Mouse (Mus musculus) skeletal muscle tissue, adult 2 months (tissue): ENCODE measurements around the gene Mau2.
A peak's percentile ranks its signal among the peaks of the same experiment; 100 is the strongest.
"Not testable (repeated sequence)": the region's sequence is repeated elsewhere in the genome, so short reads cannot be mapped to it uniquely, and the experiment has no call there.

Experiments
- DNase-seq: peaks from one replicate; pipeline ENCODE4 v3.0.0-alpha.2; 2012; ENCODE audit warnings: low read depth, low spot score

The Mau2 gene

GRCm38 (mm10) chr8:70026151-70026550 lies 16.4 kb downstream of the Mau2 start:
- no peak for DNase-seq

DNA sequence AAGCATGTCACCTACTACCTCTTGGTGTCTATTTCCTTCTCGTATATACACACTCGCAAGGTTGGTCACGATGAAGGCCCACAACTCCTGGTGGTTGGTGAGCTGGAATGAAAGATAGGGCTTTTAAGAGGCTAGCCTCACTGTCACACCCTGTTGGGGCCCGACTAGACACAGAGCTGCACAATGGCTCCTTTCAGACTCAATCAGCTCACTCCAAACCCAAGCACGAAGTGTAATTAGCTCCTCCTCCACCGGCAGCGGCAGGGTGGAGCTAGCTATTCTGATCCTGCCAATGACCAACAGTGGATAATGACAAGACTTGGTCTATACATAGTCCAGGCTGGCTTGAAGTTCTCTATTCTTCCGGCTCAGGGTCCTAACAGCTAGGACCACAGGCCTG lies 18.9 kb downstream of the Mau2 start:
- no peak for DNase-seq

- no peak for DNase-seq
Measured at GRCm38 (mm10) chr8:70015017-70015416, 27.5 kb downstream of the Mau2 start.

GRCm38 (mm10) chr8:70012763-70013162 lies 29.8 kb downstream of the Mau2 start:
- no peak for DNase-seq

DNA sequence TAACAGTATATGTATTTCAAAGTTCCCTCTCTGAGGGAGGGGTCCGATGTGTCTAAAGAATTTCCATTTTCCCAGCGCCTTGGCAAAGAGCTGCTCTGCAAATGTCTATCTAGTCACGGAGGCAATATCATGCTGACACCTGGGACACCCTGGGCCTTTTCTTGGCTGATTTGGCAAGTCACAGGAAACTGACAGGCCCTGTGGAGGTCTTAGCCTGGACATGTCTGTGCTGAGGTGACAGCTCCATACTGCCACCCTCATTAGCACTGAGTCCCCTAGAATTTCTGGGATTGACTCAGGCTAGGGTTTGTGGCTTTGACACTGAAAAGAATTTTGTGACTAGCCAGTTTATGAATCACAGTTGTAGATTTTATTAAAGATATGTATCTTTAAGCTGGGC lies 30.2 kb downstream of the Mau2 start:
- no peak for DNase-seq

GRCm38 (mm10) chr8:70010796-70011195 lies 31.7 kb downstream of the Mau2 start:
- DNase-seq = not testable (repeated sequence)

- no peak for DNase-seq
Measured at GRCm38 (mm10) chr8:70005178-70005577, 37.4 kb downstream of the Mau2 start.

DNA sequence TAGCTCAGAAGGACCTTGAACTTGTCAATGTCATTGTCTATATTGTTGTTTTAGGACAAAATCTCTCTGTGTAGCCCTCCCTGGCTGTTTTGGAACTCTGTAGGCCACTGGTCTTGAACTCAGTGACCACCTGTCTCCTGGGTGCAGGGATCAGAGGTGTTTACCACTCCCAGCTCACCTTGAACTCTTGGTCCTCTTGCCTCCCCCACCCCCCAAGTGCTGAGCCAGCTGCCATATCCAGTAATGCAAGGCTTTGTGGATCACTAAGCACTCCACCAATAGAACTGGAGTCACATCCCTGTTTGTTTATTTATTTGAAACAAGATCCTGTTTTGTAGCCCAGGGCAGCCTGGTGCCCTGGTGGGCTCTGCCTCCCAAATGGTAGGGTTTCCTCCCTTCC lies 38.2 kb downstream of the Mau2 start:
- DNase-seq = no peak

DNA sequence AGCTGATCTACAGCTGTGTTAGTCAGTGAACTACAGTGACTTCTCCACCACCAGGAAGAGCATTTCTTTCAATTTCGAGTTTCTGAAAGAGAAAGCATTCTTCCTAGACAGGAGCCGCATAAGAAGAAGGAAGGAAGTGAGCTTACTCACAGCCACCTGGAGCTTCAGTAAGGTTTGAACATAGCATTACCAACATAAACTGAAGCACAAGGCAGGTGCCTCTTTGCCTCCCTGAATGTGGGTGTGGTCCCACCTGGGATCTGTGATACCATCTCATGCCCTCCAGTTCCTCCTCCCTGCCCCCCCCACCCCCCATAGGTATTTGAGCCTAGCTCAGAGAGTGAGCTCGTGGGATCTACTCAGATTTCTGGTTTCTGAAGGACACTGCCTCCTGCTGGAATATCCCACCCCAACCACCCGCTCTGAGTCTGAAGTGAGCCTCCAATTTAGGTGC lies 39.3 kb downstream of the Mau2 start:
- DNase-seq = no peak

DNA sequence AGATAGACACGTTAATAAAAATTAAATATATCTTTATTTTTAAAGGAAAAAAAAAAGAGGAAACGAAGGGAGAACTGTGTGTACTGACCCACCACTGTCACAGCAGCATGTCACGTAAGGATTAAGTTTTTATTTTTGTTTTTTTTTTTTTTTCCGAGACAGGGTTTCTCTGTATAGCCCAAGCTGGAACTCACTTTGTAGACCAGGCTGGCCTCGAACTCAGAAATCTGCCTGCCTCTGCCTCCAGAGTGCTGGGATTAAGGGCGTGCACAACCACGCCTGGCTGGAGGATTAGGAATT lies 40.7 kb downstream of the Mau2 start:
- DNase-seq = not testable (repeated sequence)

DNA sequence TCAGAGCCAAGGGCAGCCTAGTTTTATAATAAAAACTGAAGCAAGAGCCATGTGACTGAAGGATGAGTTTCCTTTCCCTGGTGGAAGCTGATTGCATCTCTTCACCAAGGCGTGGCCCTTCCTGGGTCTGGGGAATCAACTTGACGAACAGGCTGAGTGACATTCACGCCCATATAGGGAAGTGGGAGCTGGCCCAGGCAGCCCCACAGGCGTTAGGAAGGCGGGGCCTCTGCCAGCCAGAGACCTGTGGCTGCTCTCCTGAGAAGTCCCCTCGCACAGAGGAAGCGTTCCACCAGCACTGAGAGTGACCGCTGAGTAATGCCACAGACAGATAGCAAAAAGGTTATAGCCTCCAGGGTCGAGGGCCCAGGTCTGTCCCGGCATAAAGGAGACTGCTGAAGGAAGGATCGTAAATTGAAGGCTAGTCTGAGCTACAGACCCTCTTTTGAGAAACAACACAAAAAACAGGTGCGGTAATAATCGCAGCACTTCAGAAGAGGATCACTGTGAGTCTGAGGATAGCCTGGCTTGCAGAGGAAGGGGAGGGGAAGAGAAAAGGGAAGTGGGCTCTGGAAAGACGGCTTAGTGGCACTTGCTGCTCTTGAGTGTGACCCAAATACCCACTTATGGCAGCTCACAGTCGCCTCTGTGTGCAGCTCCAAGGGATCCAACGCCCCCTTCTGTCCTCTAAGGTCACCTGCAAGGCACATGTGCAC lies 41.2 kb downstream of the Mau2 start:
- peak; percentile 72 for DNase-seq

DNA sequence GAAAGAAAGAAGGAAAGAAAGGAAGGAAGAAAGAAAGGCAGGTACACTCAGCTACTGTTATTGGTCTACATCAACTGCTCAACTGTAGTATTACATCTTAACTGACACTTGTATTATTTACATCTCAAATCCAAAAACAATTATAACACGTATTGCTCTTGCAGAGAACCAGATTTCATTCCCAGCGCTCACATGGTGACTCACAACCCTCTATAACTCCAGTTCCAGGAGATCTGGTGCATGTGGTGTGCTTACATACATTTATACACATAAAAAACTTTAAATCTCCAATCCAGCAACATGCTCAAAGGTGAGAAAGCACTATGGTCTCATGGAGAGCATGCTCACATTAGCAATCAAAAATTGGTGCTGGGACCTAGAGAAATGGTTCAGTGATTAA lies 42.3 kb downstream of the Mau2 start:
- DNase-seq = no peak

DNA sequence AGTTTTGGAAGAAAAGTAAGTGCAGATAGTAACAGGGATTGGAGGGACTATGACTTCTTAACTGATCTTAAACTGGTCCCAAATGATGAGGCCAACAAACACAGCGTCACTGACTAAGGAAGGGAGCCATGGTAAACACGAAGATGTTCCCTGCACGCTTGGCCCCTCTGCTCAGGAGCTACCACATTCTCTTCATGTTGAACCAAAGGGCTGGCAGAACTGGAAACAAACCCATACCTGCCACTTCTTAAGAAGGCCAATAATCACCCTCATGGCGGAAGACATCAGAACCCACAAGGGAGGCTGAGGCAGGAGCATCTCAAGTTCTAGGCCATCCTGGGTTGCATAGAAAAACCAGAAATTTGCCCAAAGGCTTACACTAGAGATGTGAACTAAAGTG lies 43.3 kb downstream of the Mau2 start:
- no peak for DNase-seq

DNA sequence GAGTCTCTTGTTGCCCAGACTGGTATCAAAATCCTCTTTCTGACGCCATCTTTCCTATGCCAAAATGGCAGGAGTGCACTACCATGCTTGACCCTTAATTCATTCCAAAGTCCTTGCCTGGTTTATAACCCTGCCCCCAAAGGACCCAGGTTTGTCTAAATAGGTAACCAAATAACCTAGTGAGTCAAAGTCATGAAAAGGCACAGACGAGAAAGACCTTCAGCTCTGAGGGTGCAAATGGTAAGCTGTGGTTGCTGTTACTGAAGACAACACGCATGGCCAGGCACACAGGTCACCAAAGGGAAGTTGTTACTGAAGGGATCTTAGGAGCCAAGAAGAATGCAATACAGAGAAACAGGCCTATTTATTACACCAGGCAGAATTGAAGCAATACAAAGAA lies 43.8 kb downstream of the Mau2 start:
- no peak for DNase-seq

DNA sequence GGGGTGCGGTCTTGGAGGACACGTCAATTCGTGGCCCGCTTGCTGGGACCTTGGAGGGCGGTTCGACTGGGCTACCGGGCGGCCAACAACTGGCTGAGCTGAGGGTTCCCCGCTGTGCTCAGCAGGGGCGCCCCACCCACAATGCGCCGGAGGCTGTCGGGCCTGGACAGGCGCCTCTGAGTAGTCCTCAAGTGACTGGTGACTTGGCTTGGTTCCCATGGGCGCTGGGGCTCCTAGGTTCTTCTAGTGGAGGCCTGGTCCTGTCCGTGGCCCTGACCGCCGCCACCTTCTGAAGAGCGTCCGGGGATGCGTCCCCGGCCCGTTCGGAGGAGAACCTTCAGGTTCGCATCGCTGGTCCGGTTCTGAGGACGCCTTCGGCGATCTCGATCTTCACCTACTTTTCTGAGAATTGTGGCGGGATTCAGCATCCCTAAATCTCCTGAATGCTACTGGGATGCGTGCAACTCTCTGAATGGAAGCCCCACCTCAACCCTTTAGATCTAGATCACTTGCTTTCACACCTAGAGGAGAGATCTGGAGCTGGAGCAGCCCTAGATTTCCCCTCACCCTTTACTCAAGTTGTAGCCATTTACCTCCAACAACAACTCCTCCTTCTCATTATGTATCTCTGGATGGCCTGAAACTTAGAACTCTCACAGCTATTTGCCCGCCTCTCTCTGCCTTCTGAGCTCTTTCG lies 45.8 kb downstream of the Mau2 start:
- no peak for DNase-seq

DNA sequence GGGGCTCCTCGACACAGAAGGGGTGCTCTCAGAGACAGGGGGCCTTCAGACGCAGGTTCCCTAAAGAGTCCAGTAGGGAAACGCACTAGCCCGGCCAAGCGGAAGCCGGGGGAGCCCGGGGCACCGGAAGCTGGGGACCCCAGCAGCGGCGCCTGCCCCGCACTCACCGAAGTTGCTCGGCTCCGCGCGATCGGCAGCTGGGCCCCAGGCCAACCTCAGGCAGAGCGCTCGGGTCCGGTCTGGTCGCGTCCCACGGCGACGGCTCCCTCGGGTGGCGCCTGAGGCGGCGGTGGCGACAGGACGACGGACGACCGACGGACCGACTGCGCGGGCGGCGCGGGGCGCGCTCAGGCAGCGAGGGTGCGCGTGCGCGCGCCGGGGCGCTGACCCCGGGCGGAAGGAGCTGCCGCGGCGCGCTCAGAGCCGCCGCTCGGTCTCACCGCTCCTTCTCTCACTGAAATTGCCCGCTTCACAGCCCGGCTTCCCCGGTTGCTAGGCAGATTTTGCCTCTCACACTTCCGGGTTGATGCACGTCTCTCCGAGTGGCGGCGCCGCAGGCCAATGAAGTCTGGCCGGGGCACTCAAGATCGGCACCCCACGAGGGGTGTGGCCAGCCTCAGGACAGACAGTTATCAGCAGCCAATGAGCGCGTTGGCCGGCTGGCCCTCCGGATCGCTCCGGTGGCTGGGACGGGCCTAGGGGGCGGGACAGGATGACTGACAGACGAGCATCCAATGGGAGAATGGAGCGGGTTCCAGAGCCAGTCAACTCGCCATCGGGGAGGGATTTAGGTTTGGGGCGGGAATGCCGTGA lies 46.6 kb downstream of the Mau2 start, which contains the start of gene Gatad2a:
Gatad2a (minus strand) TSS at position 609 of the 813 bp plus-strand sequence.
- DNase-seq = peak; percentile 99

- DNase-seq = no peak
Measured at GRCm38 (mm10) chr8:69995422-69995775, 47.1 kb downstream of the Mau2 start.

- not testable (repeated sequence) for DNase-seq
Measured at GRCm38 (mm10) chr8:69988936-69989335, 53.6 kb downstream of the Mau2 start.

GRCm38 (mm10) chr8:69987744-69988143 lies 54.8 kb downstream of the Mau2 start:
- DNase-seq = no peak

- no peak for DNase-seq
Measured at GRCm38 (mm10) chr8:69984876-69985553, 57.5 kb downstream of the Mau2 start.

DNA sequence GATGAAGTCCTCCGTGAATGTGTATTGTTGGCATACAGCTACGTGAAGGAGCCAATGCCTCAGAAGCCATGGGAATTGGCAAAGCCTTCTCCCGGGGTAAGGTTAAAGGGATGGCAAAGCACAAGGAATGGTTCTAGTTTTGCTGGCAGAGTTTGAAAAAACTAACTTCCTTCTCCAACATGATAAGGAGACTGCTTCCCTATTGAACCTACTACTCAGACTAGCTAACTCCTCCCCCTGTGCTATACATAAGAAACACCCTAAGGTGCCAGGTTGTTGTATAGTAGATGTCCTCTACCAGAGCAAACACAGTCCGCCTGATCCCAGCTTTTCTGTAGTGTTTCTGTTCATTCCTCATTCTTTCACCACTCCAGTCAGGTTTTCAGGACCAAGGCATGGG lies 64.1 kb downstream of the Mau2 start:
- no peak for DNase-seq

- DNase-seq = no peak
Measured at GRCm38 (mm10) chr8:69974806-69975205, 67.7 kb downstream of the Mau2 start.
